In genomic region chr8:128466681-128467430, GRCm38 (mm10) we compare ENCODE assay signal across 23 mouse cellular contexts.
DNase-seq lines count a peak whose midpoint lies in the region; TF ChIP-seq lines count a peak whose summit lies in the region.
"Had no signal": no experiment of that assay in that cellular context is flagged by ENCODE, and none has a peak within 500 bp of the region (broad histone marks: within the 10 kb centered on the region; RNA-seq: fewer than 3 reads in every experiment).

No protein-coding gene starts in this region.

- no peak for TF ChIP-seq CTCF in gastrocnemius, adult 2 months (IDR thresholded peaks at IDR 0.05)

- H3K4me3 ChIP-seq in gastrocnemius, adult 2 months = no peak overlapping the region
- H3K4me3 ChIP-seq: forebrain, embryonic 13.5 days; heart, embryonic 15.5 days; limb, embryonic 13.5 days; liver, embryonic 13.5 days; neural tube, embryonic 13.5 days had no signal

- intact Hi-C loops in gastrocnemius, adult 2 months (cut with DNase I) = no loop called here
- intact Hi-C loops in heart, postnatal 10 days (cut with DNase I) = no loop called here
- intact Hi-C loops in heart, postnatal 36 days (cut with DNase I) = no loop called here

- H3K27ac ChIP-seq in gastrocnemius, adult 2 months = peak overlapping the region; percentile 43
- H3K27ac ChIP-seq: forebrain, embryonic 13.5 days; heart, embryonic 15.5 days; kidney, postnatal 0 days; limb, embryonic 13.5 days; liver, embryonic 13.5 days; neural tube, embryonic 13.5 days had no signal

- DNase-seq in gastrocnemius, adult 2 months = no peak
- no peak for DNase-seq in gastrocnemius, postnatal 4 days (ENCODE audit: low spot score in 2 of 2)
- peak; percentile 35 to 40 for DNase-seq in heart, postnatal 10 days
- DNase-seq in heart, postnatal 36 days = no peak
- DNase-seq in lung, postnatal 10 days = peak; percentile 37
- DNase-seq in lung, adult 18-20 months = no peak
- peak; percentile 24 for DNase-seq in brain, adult 2 months (ENCODE audit: low read depth, low spot score)
- DNase-seq in left cerebral cortex, adult 11 months (ENCODE audit: low spot score) = no peak
- DNase-seq: adrenal gland, adult 2 months; adrenal gland, postnatal 36 days; cerebellum, adult 8-10 months; cerebellum, postnatal 25 days; gastrocnemius, postnatal 14 days; kidney, adult 8-10 months; kidney, postnatal 4 days; liver, embryonic 13.5 days; lung, adult 2 months; right cerebral cortex, postnatal 14 days had no signal

Comparison
In these comparisons a context has a peak if more than half of its experiments do, and no peak if none do; other contexts are left out.
1. DNase-seq: peak in heart, postnatal 10 days (2 of 2), lung, postnatal 10 days (single experiment) and brain, adult 2 months (single experiment); none in gastrocnemius, adult 2 months (single experiment), gastrocnemius, postnatal 4 days (0 of 2), heart, postnatal 36 days (0 of 2), lung, adult 18-20 months (0 of 2) and left cerebral cortex, adult 11 months (single experiment).